Mouse (Mus musculus): ENCODE measurements around the gene Ppp1r13l. TPM values are rescaled to one million over a fixed set of nuclear protein-coding genes. Genes with fewer than 3 reads are reported as not detected.

Ppp1r13l gene
- 5.3 and 7.4 TPM in 2 replicates for total RNA-seq (2012; rRNA removed)

DNA sequence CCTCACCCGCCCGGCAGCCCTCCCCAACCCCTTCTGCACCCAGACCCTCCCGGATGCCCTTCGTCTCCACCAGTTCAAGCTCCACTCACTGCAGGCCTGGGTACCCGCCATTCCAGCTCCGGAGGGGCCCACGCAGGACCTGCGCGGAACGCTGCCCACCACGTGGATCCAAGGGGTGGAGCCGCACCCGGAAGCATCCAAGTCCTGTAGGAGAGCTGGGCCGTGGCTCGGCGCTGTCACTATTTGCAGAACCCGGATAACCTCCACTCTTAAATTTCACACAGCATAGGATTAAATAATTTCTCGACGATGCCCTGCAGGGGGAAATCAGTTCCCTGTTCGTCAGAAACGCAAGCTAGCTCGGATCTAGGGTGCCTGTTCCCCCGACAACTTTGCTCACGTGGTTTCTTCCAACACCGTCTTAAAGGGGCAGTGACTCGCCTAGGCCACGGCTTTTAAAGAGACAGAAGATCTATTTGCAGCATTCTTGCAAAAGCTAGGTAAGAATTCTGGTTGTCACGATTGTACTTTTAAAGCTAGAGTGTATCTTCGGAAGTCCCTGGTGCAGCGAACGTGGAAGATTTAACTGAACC is at the start of gene Ppp1r13l, which contains the start of gene Cd3eap:
Gene Ppp1r13l (plus strand): TSS at position 451 of the 593 bp plus-strand sequence.
Gene Cd3eap (minus strand): TSS at position 185 of the 593 bp plus-strand sequence.
- TF ChIP-seq MAFK (IDR thresholded peaks at IDR 0.05; ENCODE audit: insufficient read depth, low read depth, low read length) (no peak), HCFC1 (IDR thresholded peaks at IDR 0.05; ENCODE audit: borderline replicate concordance, insufficient read depth, low read length) (0 out of 2 replicates have a peak, but pooled peaks have one; percentile 13), CHD2 (IDR thresholded peaks at IDR 0.05; ENCODE audit: low read depth, low read length) (no peak), ZC3H11A (IDR thresholded peaks at IDR 0.05; ENCODE audit: borderline replicate concordance, low read depth, low read length) (no peak), ZNF384 (IDR thresholded peaks at IDR 0.05; ENCODE audit: low read depth, low read length) (no peak)
- H3K9me3 ChIP-seq (ENCODE audit: control insufficient read depth, insufficient read depth, low read depth, low read length): no peaks in the 10 kb centered on the region
- H3K4me1 ChIP-seq (ENCODE audit: control insufficient read depth in 2 of 2, insufficient read depth in 2 of 2, low read length in 2 of 2, poor library complexity in 1 of 2): peaks cover 2 to 21% of the 10 kb centered on the region in 2 experiments; a peak in 3 of 4 replicates
- DNase-seq (ENCODE audit: low read depth, low spot score): no peak
- in situ Hi-C loops (cut with MboI; ENCODE audit: low sequenced_read_pairs in 2 of 2, unreplicated experiment in 2 of 2): no loop called here
- peak within 1 kb of the TSS; percentile 41 for H3K27ac ChIP-seq (ENCODE audit: insufficient read depth, low read depth, low read length, poor library complexity, severe bottlenecking)
- H3K36me3 ChIP-seq (ENCODE audit: control insufficient read depth, insufficient read depth, low read length, poor library complexity, severe bottlenecking): peaks cover 24% of the 10 kb centered on the region
- peak within 1 kb of the TSS; percentile 85 for H3K9ac ChIP-seq (ENCODE audit: insufficient read depth, low read depth, low read length, poor library complexity, severe bottlenecking)
- H3K4me3 ChIP-seq (ENCODE audit: insufficient read depth in 1 of 2, low read depth in 1 of 2, low read length in 2 of 2, poor library complexity in 1 of 2, severe bottlenecking in 1 of 2): peak within 1 kb of the TSS; percentile 80 to 95

DNA sequence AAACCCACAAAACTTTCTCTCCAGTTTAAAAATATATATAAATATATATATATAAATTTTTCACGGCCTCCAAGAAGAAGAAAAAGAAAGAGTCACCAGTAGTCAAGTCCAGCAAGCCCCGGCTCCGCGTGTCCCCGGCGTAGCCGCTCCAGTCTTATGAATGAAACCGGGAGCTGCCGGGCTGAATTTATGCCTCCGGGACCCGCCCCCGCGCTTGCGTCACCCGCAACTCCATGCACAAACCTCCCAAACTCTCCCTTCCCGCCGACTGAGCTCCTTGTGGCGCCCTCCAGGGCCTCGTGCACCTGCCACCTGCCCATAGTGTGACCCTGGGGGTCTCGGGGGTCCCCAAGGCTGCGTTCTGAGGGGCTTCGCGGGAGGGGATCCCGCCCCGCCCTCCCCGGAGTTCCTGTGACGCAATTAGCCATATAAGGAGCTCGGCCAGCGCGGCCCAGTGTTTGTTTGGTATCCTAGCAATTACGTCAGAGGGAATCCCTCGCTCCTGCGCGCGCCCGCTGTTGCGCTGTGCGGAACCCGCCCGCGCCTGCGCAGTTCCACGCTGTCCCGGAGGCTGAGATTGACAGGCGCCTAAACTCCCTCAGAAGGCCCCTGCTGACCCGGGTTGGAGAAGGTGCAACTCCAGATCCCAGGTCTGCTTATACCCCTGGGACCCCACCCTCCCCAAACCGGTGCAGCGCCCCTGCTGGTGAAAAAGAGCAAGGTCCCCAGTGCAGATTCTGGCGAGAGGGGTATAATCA is 49.5 kb upstream of the Ppp1r13l start, which contains the start of gene Fosb:
Gene Fosb (minus strand): TSS at position 168 of the 758 bp plus-strand sequence.
- peak; percentile 88 for DNase-seq (ENCODE audit: low read depth, low spot score)
- Histone ChIP-seq H3K4me3 (ENCODE audit: insufficient read depth in 1 of 2, low read depth in 1 of 2, low read length in 2 of 2, poor library complexity in 1 of 2, severe bottlenecking in 1 of 2) (peak within 1 kb of the TSS; percentile 71 to 77), H3K36me3 (ENCODE audit: control insufficient read depth, insufficient read depth, low read length, poor library complexity, severe bottlenecking) (no peaks in the 10 kb centered on the region), H3K9ac (ENCODE audit: insufficient read depth, low read depth, low read length, poor library complexity, severe bottlenecking) (peak within 1 kb of the TSS; percentile 79), H3K4me1 (ENCODE audit: control insufficient read depth in 2 of 2, insufficient read depth in 2 of 2, low read length in 2 of 2, poor library complexity in 1 of 2) (peaks cover 0 to 4% of the 10 kb centered on the region in 2 experiments; a peak in 1 of 4 replicates), H3K27ac (ENCODE audit: insufficient read depth, low read depth, low read length, poor library complexity, severe bottlenecking) (peak within 1 kb of the TSS; percentile 61; the same call in 1 of the 2 replicates), H3K9me3 (ENCODE audit: control insufficient read depth, insufficient read depth, low read depth, low read length) (no peaks in the 10 kb centered on the region)
- in situ Hi-C loops (cut with MboI; ENCODE audit: low sequenced_read_pairs in 2 of 2, unreplicated experiment in 2 of 2): no loop called here
- TF ChIP-seq CHD2 (IDR thresholded peaks at IDR 0.05; ENCODE audit: low read depth, low read length) (no peak), MAFK (IDR thresholded peaks at IDR 0.05; ENCODE audit: insufficient read depth, low read depth, low read length) (no peak), HCFC1 (IDR thresholded peaks at IDR 0.05; ENCODE audit: borderline replicate concordance, insufficient read depth, low read length) (no peak), ZC3H11A (IDR thresholded peaks at IDR 0.05; ENCODE audit: borderline replicate concordance, low read depth, low read length) (no peak)

DNA sequence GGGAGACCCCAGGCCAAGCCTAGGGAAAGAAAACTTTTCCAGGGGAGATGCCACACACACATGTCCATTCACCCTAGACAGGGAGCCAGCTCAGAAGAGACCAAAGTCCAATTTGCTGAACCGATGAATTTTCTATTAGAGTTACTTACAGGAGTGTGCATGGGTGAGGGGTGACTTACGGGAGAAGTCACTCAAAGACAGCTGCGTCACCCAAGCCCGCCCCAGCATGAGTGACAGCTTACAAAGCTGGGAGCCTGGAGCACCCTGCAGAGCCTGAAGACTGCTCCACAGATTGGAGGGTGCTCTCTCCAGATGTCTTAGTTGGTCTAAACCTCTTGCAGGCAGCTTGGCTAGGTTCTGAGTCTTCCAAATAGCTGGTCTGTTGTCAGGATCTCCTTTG is 47.6 kb upstream of the Ppp1r13l start:
- peaks cover 0 to 4% of the 10 kb centered on the region in 2 experiments; a peak in 1 of 4 replicates for H3K4me1 ChIP-seq (ENCODE audit: control insufficient read depth in 2 of 2, insufficient read depth in 2 of 2, low read length in 2 of 2, poor library complexity in 1 of 2)
- no peak overlapping the region for H3K27ac ChIP-seq (ENCODE audit: insufficient read depth, low read depth, low read length, poor library complexity, severe bottlenecking)
- no peak for DNase-seq (ENCODE audit: low read depth, low spot score)
- in situ Hi-C loops (cut with MboI; ENCODE audit: low sequenced_read_pairs in 2 of 2, unreplicated experiment in 2 of 2): no loop called here
- H3K36me3 ChIP-seq (ENCODE audit: control insufficient read depth, insufficient read depth, low read length, poor library complexity, severe bottlenecking): no peaks in the 10 kb centered on the region
- H3K4me3 ChIP-seq (ENCODE audit: insufficient read depth in 1 of 2, low read depth in 1 of 2, low read length in 2 of 2, poor library complexity in 1 of 2, severe bottlenecking in 1 of 2): no peak overlapping the region
- no peak for TF ChIP-seq MAFK (IDR thresholded peaks at IDR 0.05; ENCODE audit: insufficient read depth, low read depth, low read length)
- no peak for TF ChIP-seq CHD2 (IDR thresholded peaks at IDR 0.05; ENCODE audit: low read depth, low read length)
- TF ChIP-seq ZC3H11A (IDR thresholded peaks at IDR 0.05; ENCODE audit: borderline replicate concordance, low read depth, low read length): no peak
- no peak for TF ChIP-seq ZNF384 (IDR thresholded peaks at IDR 0.05; ENCODE audit: low read depth, low read length)
- TF ChIP-seq HCFC1 (IDR thresholded peaks at IDR 0.05; ENCODE audit: borderline replicate concordance, insufficient read depth, low read length): no peak
- no peaks in the 10 kb centered on the region for H3K9me3 ChIP-seq (ENCODE audit: control insufficient read depth, insufficient read depth, low read depth, low read length)
- no peak overlapping the region for H3K9ac ChIP-seq (ENCODE audit: insufficient read depth, low read depth, low read length, poor library complexity, severe bottlenecking)

DNA sequence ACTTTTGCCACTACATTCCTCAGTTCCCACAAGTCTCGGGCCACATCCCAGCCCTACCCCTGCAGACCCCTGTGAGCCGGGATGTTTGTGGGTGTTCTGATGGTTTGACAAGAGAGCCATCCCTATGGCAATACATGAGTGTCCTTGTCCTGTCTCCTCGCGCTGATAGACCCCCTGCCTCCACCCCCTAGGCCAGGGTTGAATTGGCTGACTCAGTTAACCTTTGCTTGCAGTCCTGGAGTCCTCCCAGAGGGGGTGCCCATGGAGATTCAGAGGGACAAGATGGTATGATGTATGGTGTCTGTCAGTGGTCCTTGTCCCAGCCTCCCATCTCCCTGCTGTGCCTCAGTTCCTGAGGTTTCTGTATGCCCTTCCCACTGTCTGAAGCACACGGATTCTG is 45.5 kb upstream of the Ppp1r13l start:
- H3K27ac ChIP-seq (ENCODE audit: insufficient read depth, low read depth, low read length, poor library complexity, severe bottlenecking): no peak overlapping the region
- in situ Hi-C loops (cut with MboI; ENCODE audit: low sequenced_read_pairs in 2 of 2, unreplicated experiment in 2 of 2): no loop called here

More for the DNA sequence above, 45.5 kb upstream of the Ppp1r13l start:
- H3K4me1 ChIP-seq (ENCODE audit: control insufficient read depth in 2 of 2, insufficient read depth in 2 of 2, low read length in 2 of 2, poor library complexity in 1 of 2): no peaks in the 10 kb centered on the region
- TF ChIP-seq MAFK (IDR thresholded peaks at IDR 0.05; ENCODE audit: insufficient read depth, low read depth, low read length): no peak
- no peak for TF ChIP-seq ZC3H11A (IDR thresholded peaks at IDR 0.05; ENCODE audit: borderline replicate concordance, low read depth, low read length)
- no peak for TF ChIP-seq ZNF384 (IDR thresholded peaks at IDR 0.05; ENCODE audit: low read depth, low read length)
- no peak for TF ChIP-seq CHD2 (IDR thresholded peaks at IDR 0.05; ENCODE audit: low read depth, low read length)
- TF ChIP-seq HCFC1 (IDR thresholded peaks at IDR 0.05; ENCODE audit: borderline replicate concordance, insufficient read depth, low read length): no peak
- H3K36me3 ChIP-seq (ENCODE audit: control insufficient read depth, insufficient read depth, low read length, poor library complexity, severe bottlenecking): no peaks in the 10 kb centered on the region
- no peak for DNase-seq (ENCODE audit: low read depth, low spot score)
- H3K4me3 ChIP-seq (ENCODE audit: insufficient read depth in 1 of 2, low read depth in 1 of 2, low read length in 2 of 2, poor library complexity in 1 of 2, severe bottlenecking in 1 of 2): no peak overlapping the region
- no peak overlapping the region for H3K9ac ChIP-seq (ENCODE audit: insufficient read depth, low read depth, low read length, poor library complexity, severe bottlenecking)
- no peaks in the 10 kb centered on the region for H3K9me3 ChIP-seq (ENCODE audit: control insufficient read depth, insufficient read depth, low read depth, low read length)
